Mouse (Mus musculus) left cerebral cortex, postnatal 4 days (tissue): ENCODE results near the gene Trim37. TPM values are rescaled to one million over a fixed set of nuclear protein-coding genes. Genes with fewer than 3 reads are reported as not detected.
A peak's percentile ranks its signal among the peaks of the same experiment; 100 is the strongest.

Experiments
- DNase-seq: peaks from one replicate; pipeline ENCODE4 v3.0.0-alpha.2; 2022
- intact Hi-C: fragments of 180-260 bp; cut with DNase I; formaldehyde crosslinking; loops from one replicate; pipeline ENCODE4 v1.15.1; 2025
- microRNA-seq: library from miRNA; unstranded; fragments of <30 nt; microRNA quantifications from one replicate; pipeline ENCODE4 v1.2.0, GENCODE M21; 2022
- total RNA-seq, 2 experiments: library from RNA; stranded (reverse); gene quantifications; 2 replicates each; pipeline ENCODE4 v1.2.3; 2021

The Trim37 gene
- total RNA-seq, 2 experiments from 2014 or later: 142 to 148 TPM

DNA sequence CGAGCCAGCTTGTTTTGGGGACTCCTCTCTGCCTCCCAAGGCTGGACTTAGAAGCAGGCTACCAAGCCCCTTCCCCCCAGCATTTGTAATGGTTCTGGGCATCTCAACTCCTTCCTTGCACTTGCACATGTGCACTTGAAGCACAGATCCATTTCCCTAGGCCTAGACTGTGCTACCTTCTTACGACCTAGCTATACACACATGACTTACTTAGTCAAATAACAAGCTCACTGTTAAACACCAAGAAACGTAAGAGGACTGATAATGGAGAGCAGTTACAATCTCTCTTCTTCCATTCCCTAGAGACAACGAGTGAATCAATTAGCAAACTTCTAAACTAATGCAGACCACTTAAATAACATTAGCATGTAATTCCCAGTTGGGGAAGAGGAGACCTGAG is 139.4 kb downstream of the Trim37 start:
- intact Hi-C loops: no loop called here
- no peak for DNase-seq

DNA sequence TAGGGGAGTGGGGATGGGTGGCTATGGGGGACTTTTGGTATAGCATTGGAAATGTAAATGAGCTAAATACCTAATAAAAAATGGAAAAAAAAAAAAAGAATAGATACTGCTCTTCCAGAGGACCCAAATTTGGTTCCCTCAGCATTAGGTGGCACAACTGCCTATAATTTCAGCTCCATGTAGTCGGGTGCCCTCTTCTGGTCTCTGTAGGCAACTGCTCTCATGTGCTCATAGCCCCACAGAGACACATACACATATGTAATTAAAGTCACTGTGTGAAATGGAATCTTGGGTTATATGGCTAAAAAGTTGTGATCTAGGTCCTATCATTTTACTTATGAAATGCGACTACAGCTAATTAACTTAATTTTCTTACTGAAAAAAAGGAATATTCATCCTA is 141.9 kb downstream of the Trim37 start:
- DNase-seq: no peak
- intact Hi-C loops: no loop called here

Small RNA genes within 50 kb of the gene (microRNA-seq; reads per million reads assigned to microRNA genes)
- 191 reads per million, percentile 57 among the genes with 10 or more reads in this experiment for gene Mir301

Other genes starting within 250 kb of the Trim37 start
- gene Ypel2, start 133.4 kb upstream of the Trim37 start, total RNA-seq: 1 to 10 TPM; 6.0 to 6.4 TPM
- gene Gdpd1, start 53.0 kb upstream of the Trim37 start, total RNA-seq: 10 to 100 TPM; 79.3 to 79.9 TPM
- gene Smg8, start 40.3 kb upstream of the Trim37 start, total RNA-seq: 10 to 100 TPM; 18.6 to 19.3 TPM
- gene Prr11, start 18.4 kb upstream of the Trim37 start, total RNA-seq: 1 to 10 TPM; 2.7 to 3.0 TPM
- gene Ska2, start 17.8 kb upstream of the Trim37 start, total RNA-seq: 10 to 100 TPM; 28.3 to 28.9 TPM
- gene Ppm1e, start 231.9 kb downstream of the Trim37 start, total RNA-seq: 100 to 1,000 TPM; 106 to 111 TPM